Mouse (Mus musculus) lung, embryonic 16.5 days (tissue): ENCODE data around the gene Plch2. TPM values are rescaled to one million over a fixed set of nuclear protein-coding genes. Genes with fewer than 3 reads are reported as not detected.
A peak's percentile ranks its signal among the peaks of the same experiment; 100 is the strongest.

ENCODE experiments used
- ATAC-seq: fragments of 200-750 bp; cut with Nextera tagmentation; 2 replicates; pipeline ENCODE4 v1.8.0; 2017; ENCODE audit warnings: low read depth, mild to moderate bottlenecking, moderate library complexity
- H3K27ac ChIP-seq: fragments of 300-500 bp; sonication (generic); 2 replicates; pipeline ENCODE4 v1.5.1; 2014; ENCODE audit warnings: mild to moderate bottlenecking, control low read depth, low read length
- H3K27me3 ChIP-seq: fragments of 300-500 bp; sonication (generic); 2 replicates; pipeline ENCODE4 v1.6.1; 2014; ENCODE audit warnings: low read depth, low read length, mixed read lengths; ENCODE audit not compliant: control insufficient read depth, insufficient read depth
- H3K36me3 ChIP-seq: fragments of 300-500 bp; sonication (generic); 2 replicates; pipeline ENCODE4 v1.6.1; 2014; ENCODE audit warnings: low read length; ENCODE audit not compliant: control insufficient read depth, insufficient read depth
- H3K4me1 ChIP-seq: fragments of 300-500 bp; sonication (generic); replicated peaks from 2 replicates; pipeline ENCODE4 v1.6.1; 2014; ENCODE audit warnings: low read length, mixed read lengths; ENCODE audit not compliant: control insufficient read depth, insufficient read depth
- H3K4me2 ChIP-seq: fragments of 300-500 bp; sonication (generic); 2 replicates; pipeline ENCODE4 v1.6.1; 2014; ENCODE audit warnings: low read depth, low read length, control low read depth
- H3K4me3 ChIP-seq: fragments of 300-500 bp; sonication (generic); 2 replicates; pipeline ENCODE4 v1.5.1; 2014; ENCODE audit warnings: mild to moderate bottlenecking, low read length, control low read depth
- H3K9ac ChIP-seq: fragments of 300-500 bp; sonication (generic); 2 replicates; pipeline ENCODE4 v1.6.1; 2014; ENCODE audit warnings: low read length, control low read depth
- H3K9me3 ChIP-seq: fragments of 300-500 bp; sonication (generic); 2 replicates; pipeline ENCODE4 v1.6.1; 2016; ENCODE audit warnings: low read length; ENCODE audit not compliant: control insufficient read depth
- WGBS: fragments of 180-500 bp; shearing (Covaris S2); extraction: QIAGEN DNeasy Blood & Tissue Kit; methylation state at CpG from one replicate; pipeline ENCODE4 v1.1.7; 2014; 5-methylcytosine and 5-hydroxymethylcytosine counted together
- polyA plus RNA-seq: library from polyadenylated mRNA; unstranded; fragments of >200 nt; fragmentation: Nextera tagmentation; extraction: Ambion mirVana; gene quantifications from 2 replicates; pipeline ENCODE4 v1.2.1, GENCODE M21; 2015

Plch2 gene
- polyA plus RNA-seq, 1 experiment from 2014 or later: 11.4 TPM

- Histone ChIP-seq H3K4me2 (no peak overlapping the region), H3K4me1 (peaks cover 2% of the 10 kb centered on the region; the same call in 1 of the 2 replicates), H3K9ac (no peak overlapping the region), H3K9me3 (no peaks in the 10 kb centered on the region), H3K36me3 (peaks cover 42% of the 10 kb centered on the region), H3K4me3 (no peak overlapping the region), H3K27ac (no peak overlapping the region), H3K27me3 (no peaks in the 10 kb centered on the region; the same call in 1 of the 2 replicates)
- ATAC-seq: no peak
- 77% methylated on average over 4 of the region's 4 CpGs for whole genome bisulfite sequencing
These were observed 76.5 kb downstream of the Plch2 start for GRCm38 (mm10) chr4:154980110-154980509.

GRCm38 (mm10) chr4:154974163-154974611, 82.4 kb downstream of the Plch2 start:
- H3K4me3 ChIP-seq: no peak overlapping the region
- no peak for ATAC-seq
- no peaks in the 10 kb centered on the region for H3K4me1 ChIP-seq
- H3K27me3 ChIP-seq: no peaks in the 10 kb centered on the region
- no peaks in the 10 kb centered on the region for H3K9me3 ChIP-seq
- no peak overlapping the region for H3K4me2 ChIP-seq
- no peak overlapping the region for H3K9ac ChIP-seq
- H3K27ac ChIP-seq: no peak overlapping the region
- 83% methylated on average over 11 of the region's 11 CpGs for WGBS
- peaks cover 86% of the 10 kb centered on the region for H3K36me3 ChIP-seq

GRCm38 (mm10) chr4:154972546-154972945, 84.0 kb downstream of the Plch2 start:
- H3K4me3 ChIP-seq: no peak overlapping the region
- peaks cover 75% of the 10 kb centered on the region for H3K36me3 ChIP-seq
- H3K4me1 ChIP-seq: no peaks in the 10 kb centered on the region
- ATAC-seq: no peak
- no peak overlapping the region for H3K9ac ChIP-seq
- WGBS: 93% methylated on average over 12 of the region's 12 CpGs
- no peaks in the 10 kb centered on the region for H3K27me3 ChIP-seq
- H3K27ac ChIP-seq: no peak overlapping the region
- H3K4me2 ChIP-seq: no peak overlapping the region
- no peaks in the 10 kb centered on the region for H3K9me3 ChIP-seq

- Histone ChIP-seq H3K4me1 (peaks cover 18% of the 10 kb centered on the region), H3K9ac (no peak overlapping the region), H3K36me3 (peaks cover 33% of the 10 kb centered on the region), H3K4me2 (no peak overlapping the region), H3K9me3 (no peaks in the 10 kb centered on the region), H3K27me3 (peaks cover 10% of the 10 kb centered on the region), H3K27ac (no peak overlapping the region), H3K4me3 (no peak overlapping the region)
- WGBS: 61% methylated on average over 5 of the region's 5 CpGs
- ATAC-seq: no peak
These were observed 89.4 kb downstream of the Plch2 start for GRCm38 (mm10) chr4:154967173-154967572.

GRCm38 (mm10) chr4:154965856-154966255, 90.7 kb downstream of the Plch2 start:
- Histone ChIP-seq H3K27me3 (peaks cover 23% of the 10 kb centered on the region), H3K9ac (no peak overlapping the region), H3K4me1 (peaks cover 26% of the 10 kb centered on the region), H3K4me2 (no peak overlapping the region), H3K27ac (no peak overlapping the region), H3K4me3 (no peak overlapping the region), H3K9me3 (no peaks in the 10 kb centered on the region), H3K36me3 (peaks cover 20% of the 10 kb centered on the region)
- WGBS: 61% methylated on average over 3 of the region's 3 CpGs
- ATAC-seq: no peak

- Histone ChIP-seq H3K27ac (peak overlapping the region; percentile 83), H3K9ac (peak overlapping the region; percentile 85), H3K4me2 (peak overlapping the region; percentile 73), H3K4me3 (peak overlapping the region; percentile 73), H3K9me3 (no peaks in the 10 kb centered on the region), H3K36me3 (peaks cover 8% of the 10 kb centered on the region), H3K4me1 (peaks cover 33% of the 10 kb centered on the region), H3K27me3 (peaks cover 35% of the 10 kb centered on the region)
- WGBS: under 1% methylated on average over 29 of the region's 36 CpGs
- no peak for ATAC-seq
These were observed 91.9 kb downstream of the Plch2 start for GRCm38 (mm10) chr4:154964581-154965235.

- peaks cover 42% of the 10 kb centered on the region for H3K27me3 ChIP-seq
- H3K4me2 ChIP-seq: peak within 1 kb of the TSS; percentile 73
- H3K9me3 ChIP-seq: no peaks in the 10 kb centered on the region
- peak within 1 kb of the TSS; percentile 83 for H3K27ac ChIP-seq
- ATAC-seq: peak; percentile 95
- WGBS: under 1% methylated on average over 57 of the region's 66 CpGs
- H3K36me3 ChIP-seq: peaks cover 2% of the 10 kb centered on the region; the same call in 1 of the 2 replicates
- peak within 1 kb of the TSS; percentile 85 for H3K9ac ChIP-seq
- H3K4me3 ChIP-seq: peak within 1 kb of the TSS; percentile 73
- peaks cover 33% of the 10 kb centered on the region for H3K4me1 ChIP-seq
These were observed 92.5 kb downstream of the Plch2 start, which contains the start of gene Pank4 for GRCm38 (mm10) chr4:154963901-154964580. Pank4 (plus strand) TSS chr4:154964123.

GRCm38 (mm10) chr4:154963190-154963836, 93.3 kb downstream of the Plch2 start:
- Histone ChIP-seq H3K4me3 (peak overlapping the region; percentile 73), H3K27me3 (peaks cover 49% of the 10 kb centered on the region), H3K9me3 (no peaks in the 10 kb centered on the region), H3K27ac (no peak overlapping the region), H3K36me3 (no peaks in the 10 kb centered on the region), H3K4me2 (peak overlapping the region; percentile 73), H3K9ac (peak overlapping the region; percentile 85; the same call in 1 of the 2 replicates), H3K4me1 (peaks cover 35% of the 10 kb centered on the region)
- ATAC-seq: no peak
- WGBS: 32% methylated on average over 11 of the region's 11 CpGs

GRCm38 (mm10) chr4:154962683-154963082, 93.9 kb downstream of the Plch2 start:
- Histone ChIP-seq H3K4me2 (no peak overlapping the region), H3K9me3 (no peaks in the 10 kb centered on the region), H3K27ac (no peak overlapping the region), H3K36me3 (no peaks in the 10 kb centered on the region), H3K9ac (no peak overlapping the region), H3K4me1 (peaks cover 40% of the 10 kb centered on the region), H3K4me3 (no peak overlapping the region), H3K27me3 (peaks cover 52% of the 10 kb centered on the region)
- 82% methylated on average over 7 of the region's 7 CpGs for WGBS
- ATAC-seq: no peak
